Mouse (Mus musculus): ENCODE results near the gene Gtf3c2. TPM values are rescaled to one million over a fixed set of nuclear protein-coding genes. Genes with fewer than 3 reads are reported as not detected.
"Not testable (repeated sequence)": the region's sequence is repeated elsewhere in the genome, so short reads cannot be mapped to it uniquely, and the experiment has no call there.

Gene Gtf3c2
- 45.4 TPM in 2 replicates for polyA plus RNA-seq (2012; rRNA removed)

GRCm38 (mm10) chr5:31179766-31180630 lies at the start of gene Gtf3c2, which contains the start of gene Gm29609:
Gtf3c2 (minus strand) TSS chr5:31180144.
Gm29609 (minus strand) TSS chr5:31179911.
- DNase-seq (ENCODE audit: low read depth): peak; percentile 63

- no peak for DNase-seq (ENCODE audit: low read depth)
Observed at GRCm38 (mm10) chr5:31226641-31227040, 46.7 kb upstream of the Gtf3c2 start.

GRCm38 (mm10) chr5:31222696-31223095 lies 42.8 kb upstream of the Gtf3c2 start:
- DNase-seq (ENCODE audit: low read depth): no peak

- DNase-seq (ENCODE audit: low read depth): no peak
Observed at GRCm38 (mm10) chr5:31221304-31221945, 41.5 kb upstream of the Gtf3c2 start.

- no peak for DNase-seq (ENCODE audit: low read depth)
Observed at GRCm38 (mm10) chr5:31220448-31221303, 40.7 kb upstream of the Gtf3c2 start, which contains the start of gene Ppm1g. Ppm1g (minus strand) TSS chr5:31220687.

- DNase-seq (ENCODE audit: low read depth): no peak
Observed at GRCm38 (mm10) chr5:31219911-31220447, 40.0 kb upstream of the Gtf3c2 start.

GRCm38 (mm10) chr5:31219474-31219873 lies 39.5 kb upstream of the Gtf3c2 start:
- DNase-seq (ENCODE audit: low read depth): no peak

- DNase-seq (ENCODE audit: low read depth): no peak
Observed at GRCm38 (mm10) chr5:31219070-31219469, 39.1 kb upstream of the Gtf3c2 start.

- no peak for DNase-seq (ENCODE audit: low read depth)
Observed at GRCm38 (mm10) chr5:31218294-31218693, 38.4 kb upstream of the Gtf3c2 start.

- not testable (repeated sequence) for DNase-seq (ENCODE audit: low read depth)
Observed at GRCm38 (mm10) chr5:31216554-31216953, 36.6 kb upstream of the Gtf3c2 start.

GRCm38 (mm10) chr5:31204421-31204820 lies 24.5 kb upstream of the Gtf3c2 start:
- DNase-seq (ENCODE audit: low read depth): no peak

GRCm38 (mm10) chr5:31203866-31204265 lies 23.9 kb upstream of the Gtf3c2 start:
- DNase-seq (ENCODE audit: low read depth): no peak

GRCm38 (mm10) chr5:31202933-31203332 lies 23.0 kb upstream of the Gtf3c2 start:
- no peak for DNase-seq (ENCODE audit: low read depth)

- DNase-seq (ENCODE audit: low read depth): peak; percentile 86
Observed at GRCm38 (mm10) chr5:31201742-31202590, 22.0 kb upstream of the Gtf3c2 start, which contains the start of gene Zfp513. Zfp513 (minus strand) TSS chr5:31202303.

- no peak for DNase-seq (ENCODE audit: low read depth)
Observed at GRCm38 (mm10) chr5:31201042-31201741, 21.2 kb upstream of the Gtf3c2 start.

GRCm38 (mm10) chr5:31200327-31200768 lies 20.4 kb upstream of the Gtf3c2 start:
- no peak for DNase-seq (ENCODE audit: low read depth)

GRCm38 (mm10) chr5:31199893-31200292 lies 19.9 kb upstream of the Gtf3c2 start:
- DNase-seq (ENCODE audit: low read depth): no peak

- DNase-seq (ENCODE audit: low read depth): no peak
Observed at GRCm38 (mm10) chr5:31199321-31199892, 19.5 kb upstream of the Gtf3c2 start.

GRCm38 (mm10) chr5:31198616-31199320 lies 18.8 kb upstream of the Gtf3c2 start:
- no peak for DNase-seq (ENCODE audit: low read depth)
